Mouse (Mus musculus) thymus, postnatal 10 days (tissue): ENCODE results near the gene A930018P22Rik.

Experiments used
- DNase-seq, 2 experiments: peaks; one replicate each; pipeline ENCODE4 v3.0.0; 2021; ENCODE audit warnings: low spot score in 2 of 2

Gene A930018P22Rik

GRCm38 (mm10) chr2:104119097-104119496 lies 3.5 kb upstream of the A930018P22Rik start:
- no peak for DNase-seq

DNA sequence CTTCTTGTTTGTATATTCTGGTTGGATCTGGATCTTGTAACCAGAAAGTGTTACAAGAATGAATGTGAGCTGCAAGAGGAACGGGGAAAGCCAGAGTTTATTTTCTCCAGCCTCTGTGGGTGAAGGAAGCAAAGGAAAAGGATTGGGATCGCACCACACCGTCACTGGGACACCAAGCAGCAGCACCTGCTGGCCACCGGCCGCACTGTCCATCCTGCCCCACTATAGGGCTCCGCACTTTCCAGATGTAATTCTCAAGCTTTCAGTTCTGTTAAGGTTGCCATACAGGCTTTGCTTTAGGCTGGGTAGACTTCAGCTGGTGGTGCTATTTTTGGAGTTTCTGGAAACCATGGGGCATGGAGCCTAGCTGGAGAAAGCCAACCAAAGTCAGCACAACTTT lies 2.3 kb upstream of the A930018P22Rik start:
- DNase-seq = no peak

DNA sequence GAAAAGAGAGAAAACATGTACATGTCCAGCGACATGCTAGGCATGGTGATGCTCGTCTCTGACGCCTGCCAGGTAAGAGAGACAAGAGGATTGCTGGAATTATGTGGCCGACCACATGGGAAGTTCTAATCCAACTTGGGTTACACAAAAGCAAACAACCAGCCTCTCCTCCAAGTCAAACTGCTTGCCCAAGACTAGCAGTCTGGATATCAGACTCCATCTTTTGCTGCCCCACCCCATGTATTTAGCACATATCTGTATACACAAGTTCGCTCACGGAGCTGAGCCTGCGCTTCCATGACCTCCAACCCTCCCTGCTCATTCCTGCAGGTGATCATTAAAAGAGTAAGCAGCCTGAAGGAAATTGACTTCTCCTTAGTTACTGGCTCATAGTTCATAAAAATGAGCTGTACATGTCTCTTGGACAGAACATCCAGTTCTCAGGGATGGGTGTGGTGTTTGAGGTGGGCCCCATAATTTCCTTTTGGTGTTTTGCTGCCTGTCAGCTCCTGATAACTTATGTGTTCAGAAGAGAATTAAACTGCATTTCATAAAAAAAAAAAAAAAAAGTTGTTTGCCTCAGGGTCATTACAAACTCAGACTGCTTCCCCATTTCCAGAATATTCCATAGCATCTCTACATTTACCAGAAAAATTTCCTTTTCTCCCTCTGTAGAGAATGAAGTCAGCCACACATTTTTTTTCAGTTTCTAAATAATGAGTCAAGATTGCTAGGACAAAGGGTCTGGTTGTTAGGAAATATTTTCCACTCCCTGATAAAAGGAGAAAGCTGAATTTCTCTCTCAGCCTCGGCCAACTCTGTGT lies 676 bp upstream of the A930018P22Rik start:
- DNase-seq = no peak

- DNase-seq = no peak
Observed at GRCm38 (mm10) chr2:104123540-104123939, 971 bp downstream of the A930018P22Rik start.

DNA sequence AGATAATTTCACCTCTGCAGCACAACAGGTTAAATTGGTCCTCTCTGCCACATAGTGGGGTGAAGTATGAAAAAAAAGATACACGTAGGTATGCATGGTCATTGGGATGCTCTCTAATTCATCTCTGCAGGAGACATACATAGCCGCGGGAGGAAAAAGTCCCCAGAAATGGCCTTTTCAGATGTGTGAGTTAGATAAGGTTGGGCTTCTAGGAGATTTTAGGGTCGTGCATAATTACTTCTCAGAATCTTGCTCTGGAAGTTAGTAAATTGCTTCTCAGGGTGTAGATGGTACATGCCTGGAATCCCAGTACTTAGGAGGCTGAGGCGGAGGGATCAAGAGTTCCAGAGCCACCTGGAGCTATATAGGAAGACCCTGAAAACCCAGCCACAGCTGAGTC lies 1.5 kb downstream of the A930018P22Rik start:
- DNase-seq = no peak

DNA sequence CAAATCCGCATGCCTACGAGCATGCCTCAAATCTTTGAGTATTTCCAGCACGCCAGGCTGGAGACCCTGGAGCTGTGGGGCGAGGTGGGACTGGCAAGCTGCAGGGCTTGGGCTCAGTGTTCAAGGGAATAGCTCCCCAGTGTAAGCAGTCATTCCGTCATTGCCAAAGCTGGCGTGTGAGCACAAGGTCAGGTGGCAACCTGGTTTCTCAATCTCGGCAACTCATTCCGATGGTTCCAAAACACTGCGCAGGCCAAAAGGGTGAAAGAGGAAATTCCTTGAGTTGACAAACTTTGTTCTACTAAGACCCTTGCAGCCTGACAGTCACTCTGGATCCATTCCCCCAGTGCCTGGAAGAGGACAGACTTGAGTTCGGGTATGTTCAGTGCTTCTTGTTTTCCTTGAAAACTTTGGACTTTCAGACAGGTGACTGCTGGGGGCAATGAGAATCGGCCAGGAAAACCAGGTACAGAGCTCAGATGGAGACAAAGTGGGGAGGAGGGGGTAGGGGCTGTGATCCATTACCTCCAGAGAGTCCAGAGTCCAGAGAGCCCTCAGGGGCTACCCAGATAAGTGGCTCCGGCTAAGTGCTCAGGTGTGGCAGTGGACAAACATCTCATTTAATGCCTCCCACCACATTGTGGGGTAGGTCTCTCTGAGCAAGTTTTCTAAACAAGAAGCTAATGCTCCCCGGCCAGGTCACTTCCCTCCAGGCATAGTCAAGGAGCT lies 6.4 kb downstream of the A930018P22Rik start:
- DNase-seq = no peak

DNA sequence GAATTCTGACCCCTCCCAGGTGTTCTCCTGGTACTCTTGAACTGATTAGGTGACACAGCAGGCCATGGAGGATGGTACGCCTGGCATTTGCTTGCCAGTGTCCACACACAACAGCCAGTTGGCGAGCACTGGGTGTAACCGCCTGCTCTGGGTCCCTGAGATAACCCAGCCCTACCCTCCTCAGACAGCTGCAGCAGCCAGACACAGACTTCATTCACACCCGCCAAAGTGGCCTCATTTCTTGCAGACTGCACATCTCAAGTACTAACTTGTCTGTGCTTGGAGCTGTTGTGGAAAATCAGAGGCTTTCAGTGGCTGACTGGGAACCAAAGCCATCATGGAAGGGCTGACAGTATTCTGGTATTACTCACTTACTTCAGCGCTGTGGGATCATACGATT lies 7.6 kb downstream of the A930018P22Rik start:
- DNase-seq = no peak

DNA sequence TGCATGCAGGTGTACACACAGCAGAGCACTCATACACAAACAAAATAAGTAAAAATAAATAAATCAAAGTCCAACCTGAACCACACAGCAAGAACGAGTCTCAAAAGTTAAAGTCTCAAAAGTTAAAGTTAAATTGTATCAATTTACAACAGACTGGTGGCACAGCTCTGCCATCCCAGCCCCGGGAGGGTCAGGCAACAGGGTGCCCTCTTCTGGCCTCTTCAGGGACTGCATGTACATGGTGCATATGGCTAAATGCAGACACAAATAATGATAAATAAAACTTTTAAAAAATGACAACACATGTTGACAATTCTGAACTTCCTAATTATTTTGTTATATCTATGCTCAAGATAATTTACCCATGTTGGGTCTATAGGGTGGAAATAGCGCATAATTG lies 8.4 kb downstream of the A930018P22Rik start:
- peak; percentile 16 to 69 for DNase-seq

GRCm38 (mm10) chr2:104132266-104132859 lies 9.8 kb downstream of the A930018P22Rik start:
- DNase-seq = no peak

GRCm38 (mm10) chr2:104133042-104133810 lies 10.7 kb downstream of the A930018P22Rik start:
- DNase-seq = no peak

GRCm38 (mm10) chr2:104134150-104135056 lies 11.8 kb downstream of the A930018P22Rik start:
- DNase-seq = peak; percentile 46 to 78

DNA sequence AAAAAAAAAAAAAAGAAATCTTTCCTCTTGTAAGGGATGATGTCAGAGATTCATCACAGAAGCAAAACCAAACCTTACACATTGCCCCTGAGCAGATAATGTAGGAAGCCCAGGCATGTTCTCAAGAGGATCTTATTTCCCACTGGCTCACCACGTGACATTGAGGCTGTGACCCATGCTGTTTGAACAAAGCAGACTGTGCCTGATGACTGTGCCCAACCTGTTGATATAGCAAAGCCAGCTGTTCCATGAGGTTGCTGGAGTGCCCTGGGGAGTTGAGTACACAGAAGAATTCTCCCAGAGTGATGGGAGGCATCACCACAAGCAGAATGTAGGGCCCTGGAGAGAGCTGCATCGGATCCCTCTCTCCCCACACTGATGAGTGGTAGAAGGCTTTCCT lies 13.4 kb downstream of the A930018P22Rik start:
- no peak for DNase-seq

GRCm38 (mm10) chr2:104142140-104142539 lies 19.6 kb downstream of the A930018P22Rik start:
- no peak for DNase-seq

GRCm38 (mm10) chr2:104144004-104144403 lies 21.4 kb downstream of the A930018P22Rik start:
- DNase-seq = no peak

GRCm38 (mm10) chr2:104145983-104146382 lies 23.4 kb downstream of the A930018P22Rik start:
- DNase-seq = peak in 1 of 2 experiments; percentile 17

- no peak for DNase-seq
Observed at GRCm38 (mm10) chr2:104147910-104148561, 25.5 kb downstream of the A930018P22Rik start.

DNA sequence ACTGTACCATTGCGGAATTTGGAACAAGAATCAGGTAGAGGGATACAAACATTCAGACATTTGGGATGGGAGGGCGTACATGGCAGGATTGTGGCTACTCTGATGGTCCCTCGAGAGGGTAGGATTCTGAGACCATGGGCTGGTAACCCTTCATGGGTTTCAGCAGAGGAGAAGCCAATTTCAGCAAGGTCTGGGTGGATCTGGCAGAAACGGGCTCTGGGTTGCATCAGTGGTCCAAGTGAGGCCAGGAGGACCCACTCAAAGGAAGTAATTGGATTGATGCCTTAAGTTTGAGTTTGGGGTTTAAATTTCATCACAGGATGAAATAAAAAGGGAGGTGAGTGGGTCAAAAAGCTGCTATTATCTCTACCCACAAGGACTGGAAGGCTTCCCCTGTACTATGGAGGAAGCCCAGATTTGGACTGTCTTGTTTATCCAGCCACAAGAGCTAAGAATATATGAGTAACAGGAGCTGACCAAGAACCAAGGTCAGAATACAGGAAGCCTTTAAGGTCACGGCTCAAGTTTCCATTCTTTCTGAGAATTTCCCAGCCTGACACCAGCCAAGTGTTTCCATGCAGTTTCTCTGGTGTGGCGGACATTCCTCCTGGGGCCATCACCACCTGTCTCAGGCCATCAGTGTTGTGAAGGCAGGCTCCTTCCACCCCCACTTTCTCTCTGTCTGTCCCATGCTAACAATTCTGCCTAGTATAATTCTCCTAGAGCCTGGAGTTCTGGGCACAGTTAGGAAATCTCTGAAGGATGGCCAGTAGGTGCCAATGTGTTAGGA lies 28.2 kb downstream of the A930018P22Rik start:
- no peak for DNase-seq

DNA sequence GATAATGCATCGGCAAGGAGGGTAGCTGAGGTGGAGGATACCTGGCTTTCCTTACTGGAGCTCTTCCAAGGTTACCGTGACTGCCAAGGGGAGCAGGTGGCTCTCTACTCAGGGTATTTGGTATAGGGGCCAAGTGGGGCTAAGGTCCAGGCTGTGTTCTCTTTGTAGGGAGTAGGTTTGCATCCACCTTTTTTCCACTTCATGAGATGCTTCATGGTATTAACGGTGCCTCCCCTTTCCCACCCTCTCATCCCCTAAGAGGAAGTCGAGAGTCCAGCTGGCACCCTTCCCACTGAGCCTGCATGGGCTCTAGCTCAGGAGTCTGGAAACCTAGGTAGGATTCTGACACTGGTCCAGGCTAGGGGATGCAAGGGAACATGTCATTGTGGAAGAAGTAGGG lies 30.8 kb downstream of the A930018P22Rik start:
- no peak for DNase-seq

DNA sequence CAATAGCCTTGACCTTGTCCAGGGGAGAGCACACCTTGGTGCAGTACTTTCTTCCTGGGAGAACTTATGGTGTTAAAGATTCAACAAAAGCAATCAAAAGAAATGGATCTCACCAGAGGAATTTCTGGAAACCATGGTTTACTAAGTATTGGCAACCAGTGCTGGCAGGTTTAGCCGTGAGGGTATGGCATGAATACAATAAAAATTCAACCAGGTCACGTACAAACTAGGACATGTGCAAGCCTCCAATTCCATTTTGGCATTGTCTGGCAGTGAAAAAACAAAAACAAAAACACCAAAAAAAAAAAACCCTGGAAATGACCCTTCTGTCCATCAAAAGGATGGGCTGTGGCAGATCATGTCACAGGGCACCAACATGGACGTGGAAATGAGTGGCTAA lies 31.3 kb downstream of the A930018P22Rik start:
- no peak for DNase-seq
